Mouse (Mus musculus) hindbrain, embryonic 14.5 days (tissue): ENCODE results near the gene Ift27. TPM values are rescaled to one million over a fixed set of nuclear protein-coding genes. Genes with fewer than 3 reads are reported as not detected.

Source experiments
- ATAC-seq: fragments of 200-750 bp; cut with Nextera tagmentation; 2 replicates; pipeline ENCODE4 v1.8.0; 2017; ENCODE audit warnings: moderate number of reproducible peaks, mild to moderate bottlenecking, moderate TSS enrichment, moderate library complexity; ENCODE audit not compliant: low FRiP score
- DNase-seq: peaks from one replicate; pipeline ENCODE4 v3.0.0-alpha.2; 2015; ENCODE audit warnings: low spot score
- H3K27ac ChIP-seq: fragments of 300-500 bp; sonication (generic); 2 replicates; pipeline ENCODE4 v1.5.1; 2014; ENCODE audit warnings: mild to moderate bottlenecking, moderate library complexity
- H3K27me3 ChIP-seq: fragments of 300-500 bp; sonication (generic); 2 replicates; pipeline ENCODE4 v1.6.1; 2014; ENCODE audit warnings: mild to moderate bottlenecking, low read length, mixed read lengths; ENCODE audit not compliant: control insufficient read depth, insufficient read depth
- H3K36me3 ChIP-seq: fragments of 300-500 bp; sonication (generic); replicated peaks from 2 replicates; pipeline ENCODE4 v1.6.1; 2014; ENCODE audit not compliant: control insufficient read depth, insufficient read depth
- H3K4me1 ChIP-seq: fragments of 300-500 bp; sonication (generic); replicated peaks from 2 replicates; pipeline ENCODE4 v1.6.1; 2014; ENCODE audit warnings: antibody characterized with exemption, low read length, mixed read lengths; ENCODE audit not compliant: control insufficient read depth, insufficient read depth
- H3K4me2 ChIP-seq: fragments of 300-500 bp; sonication (generic); replicated peaks from 2 replicates; pipeline ENCODE4 v1.6.1; 2014; ENCODE audit warnings: mild to moderate bottlenecking, moderate library complexity
- H3K4me3 ChIP-seq: fragments of 300-500 bp; sonication (generic); replicated peaks from 2 replicates; pipeline ENCODE4 v1.5.1; 2014; ENCODE audit warnings: mild to moderate bottlenecking, low read length
- H3K9ac ChIP-seq: fragments of 300-500 bp; sonication (generic); 2 replicates; pipeline ENCODE4 v1.6.1; 2014
- H3K9me3 ChIP-seq: fragments of 300-500 bp; sonication (generic); 2 replicates; pipeline ENCODE4 v1.6.1; 2016; ENCODE audit warnings: low read length; ENCODE audit not compliant: control insufficient read depth
- WGBS: fragments of 180-500 bp; shearing (Covaris S2); extraction: QIAGEN DNeasy Blood & Tissue Kit; methylation state at CpG from one replicate; pipeline ENCODE4 v1.1.7; 2014; 5-methylcytosine and 5-hydroxymethylcytosine counted together
- polyA plus RNA-seq: library from polyadenylated mRNA; unstranded; fragments of >200 nt; fragmentation: Nextera tagmentation; extraction: Ambion mirVana; gene quantifications from 2 replicates; pipeline ENCODE4 v1.2.1, GENCODE M21; 2014

Gene Ift27
- polyA plus RNA-seq, 1 experiment from 2014 or later, result 108 TPM

- Histone ChIP-seq H3K27me3 (no peaks in the 10 kb centered on the region), H3K27ac (no peak overlapping the region), H3K36me3 (peaks cover 19% of the 10 kb centered on the region), H3K4me1 (no peaks in the 10 kb centered on the region), H3K4me2 (no peak overlapping the region), H3K4me3 (no peak overlapping the region), H3K9ac (no peak overlapping the region), H3K9me3 (no peaks in the 10 kb centered on the region)
- ATAC-seq (no peak), DNase-seq (no peak)
- WGBS, result 82% methylated on average over 9 of the region's 9 CpGs
Measured at GRCm38 (mm10) chr15:78161946-78162345, 12.0 kb downstream of the Ift27 start.

- ATAC-seq (no peak), DNase-seq (no peak)
- H3K9me3 ChIP-seq, result no peaks in the 10 kb centered on the region
- no peaks in the 10 kb centered on the region; the same call in 1 of the 2 replicates for H3K4me1 ChIP-seq
- 91% methylated on average over 5 of the region's 5 CpGs for WGBS
- H3K27me3 ChIP-seq, result no peaks in the 10 kb centered on the region
- H3K27ac ChIP-seq, result no peak overlapping the region
- H3K4me3 ChIP-seq, result no peak overlapping the region
- H3K36me3 ChIP-seq, result peaks cover 4% of the 10 kb centered on the region
- no peak overlapping the region for H3K4me2 ChIP-seq
- H3K9ac ChIP-seq, result no peak overlapping the region
Measured at GRCm38 (mm10) chr15:78158335-78158734, 15.6 kb downstream of the Ift27 start.

GRCm38 (mm10) chr15:78157824-78158223, 16.1 kb downstream of the Ift27 start:
- no peaks in the 10 kb centered on the region; the same call in 1 of the 2 replicates for H3K4me1 ChIP-seq
- H3K4me3 ChIP-seq, result no peak overlapping the region
- no peaks in the 10 kb centered on the region for H3K9me3 ChIP-seq
- no peak for DNase-seq
- no peak for ATAC-seq
- H3K27ac ChIP-seq, result no peak overlapping the region
- WGBS, result 78% methylated on average over 4 of the region's 4 CpGs
- H3K36me3 ChIP-seq, result peaks cover 2% of the 10 kb centered on the region
- H3K4me2 ChIP-seq, result no peak overlapping the region
- no peaks in the 10 kb centered on the region for H3K27me3 ChIP-seq
- no peak overlapping the region for H3K9ac ChIP-seq

GRCm38 (mm10) chr15:78157330-78157729, 16.6 kb downstream of the Ift27 start:
- Histone ChIP-seq H3K9me3 (no peaks in the 10 kb centered on the region), H3K27ac (no peak overlapping the region), H3K27me3 (no peaks in the 10 kb centered on the region), H3K4me2 (no peak overlapping the region), H3K9ac (no peak overlapping the region), H3K4me3 (no peak overlapping the region), H3K36me3 (no peaks in the 10 kb centered on the region; the same call in 1 of the 2 replicates), H3K4me1 (no peaks in the 10 kb centered on the region; the same call in 1 of the 2 replicates)
- DNase-seq, result no peak
- WGBS, result 76% methylated on average over 8 of the region's 8 CpGs
- ATAC-seq, result no peak

GRCm38 (mm10) chr15:78155421-78155820, 18.5 kb downstream of the Ift27 start:
- ATAC-seq, result no peak
- Histone ChIP-seq H3K27ac (no peak overlapping the region), H3K4me1 (no peaks in the 10 kb centered on the region; the same call in 1 of the 2 replicates), H3K9me3 (no peaks in the 10 kb centered on the region), H3K4me2 (no peak overlapping the region), H3K27me3 (no peaks in the 10 kb centered on the region), H3K9ac (no peak overlapping the region), H3K4me3 (no peak overlapping the region), H3K36me3 (no peaks in the 10 kb centered on the region; the same call in 1 of the 2 replicates)
- DNase-seq, result no peak
- WGBS, result 92% methylated on average over 6 of the region's 6 CpGs

- Histone ChIP-seq H3K27ac (no peak overlapping the region), H3K9me3 (no peaks in the 10 kb centered on the region), H3K27me3 (no peaks in the 10 kb centered on the region), H3K4me1 (no peaks in the 10 kb centered on the region; the same call in 1 of the 2 replicates), H3K9ac (no peak overlapping the region), H3K36me3 (no peaks in the 10 kb centered on the region), H3K4me2 (no peak overlapping the region), H3K4me3 (no peak overlapping the region)
- ATAC-seq (no peak), DNase-seq (no peak)
- WGBS, result 46% methylated on average over 11 of the region's 11 CpGs
Measured at GRCm38 (mm10) chr15:78153045-78153775, 20.7 kb downstream of the Ift27 start.

- Histone ChIP-seq H3K9me3 (no peaks in the 10 kb centered on the region), H3K27ac (no peak overlapping the region), H3K4me1 (no peaks in the 10 kb centered on the region), H3K27me3 (no peaks in the 10 kb centered on the region), H3K9ac (no peak overlapping the region), H3K4me3 (no peak overlapping the region), H3K36me3 (no peaks in the 10 kb centered on the region), H3K4me2 (no peak overlapping the region)
- WGBS, result 73% methylated on average over 7 of the region's 7 CpGs
- DNase-seq (no peak), ATAC-seq (no peak)
Measured at GRCm38 (mm10) chr15:78148565-78148964, 25.3 kb downstream of the Ift27 start.

- Histone ChIP-seq H3K4me1 (no peaks in the 10 kb centered on the region), H3K4me2 (no peak overlapping the region), H3K36me3 (no peaks in the 10 kb centered on the region), H3K9ac (no peak overlapping the region; the same call in 1 of the 2 replicates), H3K27me3 (no peaks in the 10 kb centered on the region), H3K4me3 (no peak overlapping the region), H3K27ac (no peak overlapping the region), H3K9me3 (no peaks in the 10 kb centered on the region)
- DNase-seq (no peak), ATAC-seq (no peak)
- 40% methylated on average over 8 of the region's 8 CpGs for WGBS
Measured at GRCm38 (mm10) chr15:78140226-78140625, 33.7 kb downstream of the Ift27 start.

GRCm38 (mm10) chr15:78134606-78135005, 39.3 kb downstream of the Ift27 start:
- H3K27ac ChIP-seq, result no peak overlapping the region
- H3K27me3 ChIP-seq, result no peaks in the 10 kb centered on the region
- H3K4me1 ChIP-seq, result peaks cover 4% of the 10 kb centered on the region; the same call in 1 of the 2 replicates
- no peak overlapping the region for H3K9ac ChIP-seq
- no peaks in the 10 kb centered on the region for H3K9me3 ChIP-seq
- H3K36me3 ChIP-seq, result no peaks in the 10 kb centered on the region
- H3K4me2 ChIP-seq, result no peak overlapping the region
- H3K4me3 ChIP-seq, result no peak overlapping the region
- ATAC-seq (no peak), DNase-seq (no peak)
- 31% methylated on average over 6 of the region's 6 CpGs for WGBS
